Mouse (Mus musculus): ENCODE results near the gene Papss1. TPM values are rescaled to one million over a fixed set of nuclear protein-coding genes. Genes with fewer than 3 reads are reported as not detected.

Gene Papss1
- polyA plus RNA-seq, 1 experiment from 2014 or later, result 133 TPM

- H3K36me3 ChIP-seq (ENCODE audit: control insufficient read depth, insufficient read depth, low read length), result peaks cover 54% of the 10 kb centered on the region
- no peak overlapping the region for H3K27ac ChIP-seq (ENCODE audit: low read depth)
- no peak overlapping the region for H3K4me3 ChIP-seq (ENCODE audit: low read depth, low read length)
- DNase-seq (ENCODE audit: low spot score) (no peak), ATAC-seq (replicated peaks; ENCODE audit: low FRiP score, low TSS enrichment, low read depth) (no peak)
- no peaks in the 10 kb centered on the region for H3K27me3 ChIP-seq (replicated peaks; ENCODE audit: control insufficient read depth, insufficient read depth, low read length)
- no peaks in the 10 kb centered on the region for H3K4me1 ChIP-seq (replicated peaks; ENCODE audit: control insufficient read depth, insufficient read depth, low read length)
- H3K9ac ChIP-seq (ENCODE audit: low read length), result no peak overlapping the region
- H3K4me2 ChIP-seq (ENCODE audit: low read length), result no peak overlapping the region
- 94% methylated on average over 11 of the region's 11 CpGs for WGBS
- no peaks in the 10 kb centered on the region for H3K9me3 ChIP-seq (ENCODE audit: control insufficient read depth, low read length)
Observed at GRCm38 (mm10) chr3:131594361-131594760, 29.8 kb downstream of the Papss1 start.

DNA sequence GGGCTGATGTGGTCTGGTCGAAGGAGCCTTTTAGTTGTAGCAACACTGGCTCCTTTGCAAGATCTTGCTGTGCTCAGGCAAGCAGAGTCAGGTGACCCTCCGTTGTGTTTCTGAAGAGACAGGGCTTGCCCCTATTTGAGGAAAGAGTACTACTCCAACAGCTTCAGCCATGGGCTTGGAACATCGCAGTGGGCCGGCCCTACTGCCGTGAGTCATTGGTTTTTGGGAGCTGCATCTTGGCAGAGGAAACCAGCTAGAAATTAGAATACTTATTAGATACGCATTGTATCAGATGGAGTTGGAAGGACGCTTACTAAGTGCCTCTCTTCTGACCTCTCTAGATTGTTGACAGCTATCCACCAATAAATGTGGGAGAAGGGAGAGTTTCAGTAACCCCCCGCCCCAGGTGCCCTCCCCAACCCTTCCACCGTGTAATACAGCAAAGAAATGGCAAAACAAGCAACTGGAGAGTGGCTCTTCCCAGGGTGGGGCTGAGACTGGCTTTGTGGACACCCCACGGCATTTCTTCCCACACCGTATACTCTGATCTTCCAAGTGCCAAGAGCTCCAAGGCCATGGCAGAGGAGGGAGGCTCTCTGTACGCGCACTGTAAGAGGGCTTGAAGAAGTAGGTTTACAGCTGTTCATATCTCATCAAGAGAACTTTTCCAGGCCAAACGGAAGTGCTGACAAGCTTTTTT, 31.1 kb downstream of the Papss1 start:
- ATAC-seq (replicated peaks; ENCODE audit: low FRiP score, low TSS enrichment, low read depth) (no peak), DNase-seq (ENCODE audit: low spot score) (no peak)
- Histone ChIP-seq H3K27me3 (replicated peaks; ENCODE audit: control insufficient read depth, insufficient read depth, low read length) (no peaks in the 10 kb centered on the region), H3K9ac (ENCODE audit: low read length) (no peak overlapping the region), H3K4me3 (ENCODE audit: low read depth, low read length) (no peak overlapping the region), H3K27ac (ENCODE audit: low read depth) (no peak overlapping the region), H3K9me3 (ENCODE audit: control insufficient read depth, low read length) (no peaks in the 10 kb centered on the region), H3K36me3 (ENCODE audit: control insufficient read depth, insufficient read depth, low read length) (peaks cover 53% of the 10 kb centered on the region), H3K4me1 (replicated peaks; ENCODE audit: control insufficient read depth, insufficient read depth, low read length) (no peaks in the 10 kb centered on the region), H3K4me2 (ENCODE audit: low read length) (no peak overlapping the region)
- 90% methylated on average over 14 of the region's 14 CpGs for WGBS

GRCm38 (mm10) chr3:131600726-131601125, 36.2 kb downstream of the Papss1 start:
- WGBS, result 91% methylated on average over 11 of the region's 11 CpGs
- no peak for ATAC-seq (replicated peaks; ENCODE audit: low FRiP score, low TSS enrichment, low read depth)
- Histone ChIP-seq H3K9me3 (ENCODE audit: control insufficient read depth, low read length) (no peaks in the 10 kb centered on the region), H3K27me3 (replicated peaks; ENCODE audit: control insufficient read depth, insufficient read depth, low read length) (no peaks in the 10 kb centered on the region), H3K36me3 (ENCODE audit: control insufficient read depth, insufficient read depth, low read length) (peaks cover 43% of the 10 kb centered on the region), H3K27ac (ENCODE audit: low read depth) (no peak overlapping the region), H3K9ac (ENCODE audit: low read length) (no peak overlapping the region), H3K4me3 (ENCODE audit: low read depth, low read length) (no peak overlapping the region), H3K4me2 (ENCODE audit: low read length) (no peak overlapping the region), H3K4me1 (replicated peaks; ENCODE audit: control insufficient read depth, insufficient read depth, low read length) (no peaks in the 10 kb centered on the region)
- no peak for DNase-seq (ENCODE audit: low spot score)

- no peaks in the 10 kb centered on the region for H3K27me3 ChIP-seq (replicated peaks; ENCODE audit: control insufficient read depth, insufficient read depth, low read length)
- H3K9me3 ChIP-seq (ENCODE audit: control insufficient read depth, low read length), result no peaks in the 10 kb centered on the region
- H3K4me2 ChIP-seq (ENCODE audit: low read length), result no peak overlapping the region
- H3K27ac ChIP-seq (ENCODE audit: low read depth), result no peak overlapping the region
- ATAC-seq (replicated peaks; ENCODE audit: low FRiP score, low TSS enrichment, low read depth) (no peak), DNase-seq (ENCODE audit: low spot score) (no peak)
- no peak overlapping the region for H3K4me3 ChIP-seq (ENCODE audit: low read depth, low read length)
- peaks cover 48% of the 10 kb centered on the region for H3K36me3 ChIP-seq (ENCODE audit: control insufficient read depth, insufficient read depth, low read length)
- H3K9ac ChIP-seq (ENCODE audit: low read length), result no peak overlapping the region
- 94% methylated on average over 1 of the region's 1 CpGs for WGBS
- H3K4me1 ChIP-seq (replicated peaks; ENCODE audit: control insufficient read depth, insufficient read depth, low read length), result no peaks in the 10 kb centered on the region
Observed at GRCm38 (mm10) chr3:131601366-131601765, 36.8 kb downstream of the Papss1 start.

DNA sequence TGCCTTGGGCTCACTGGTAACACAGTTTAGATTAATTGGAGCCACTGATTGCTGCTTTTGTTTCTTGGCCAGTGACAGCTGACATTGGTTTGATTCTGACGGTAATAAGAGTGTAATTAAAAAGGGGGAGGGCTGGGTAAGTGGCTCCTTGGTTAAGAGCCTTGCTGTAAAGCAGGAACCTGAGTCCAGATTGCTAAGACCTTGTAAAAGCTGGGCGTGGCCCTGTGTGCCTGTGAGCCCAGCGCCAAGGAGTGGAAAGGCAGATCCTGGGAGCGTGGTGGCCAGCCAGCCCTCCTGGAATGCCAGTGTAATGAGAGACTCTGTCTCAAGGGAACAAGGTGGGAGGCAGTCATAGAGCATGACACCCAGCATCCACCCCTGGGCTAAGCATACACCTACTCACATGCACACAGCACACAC, 38.4 kb downstream of the Papss1 start:
- Histone ChIP-seq H3K4me1 (replicated peaks; ENCODE audit: control insufficient read depth, insufficient read depth, low read length) (no peaks in the 10 kb centered on the region), H3K27ac (ENCODE audit: low read depth) (no peak overlapping the region), H3K9me3 (ENCODE audit: control insufficient read depth, low read length) (no peaks in the 10 kb centered on the region), H3K9ac (ENCODE audit: low read length) (no peak overlapping the region), H3K4me2 (ENCODE audit: low read length) (no peak overlapping the region), H3K4me3 (ENCODE audit: low read depth, low read length) (no peak overlapping the region), H3K27me3 (replicated peaks; ENCODE audit: control insufficient read depth, insufficient read depth, low read length) (no peaks in the 10 kb centered on the region), H3K36me3 (ENCODE audit: control insufficient read depth, insufficient read depth, low read length) (peaks cover 58% of the 10 kb centered on the region)
- WGBS, result 65% methylated on average over 4 of the region's 4 CpGs
- DNase-seq (ENCODE audit: low spot score) (no peak), ATAC-seq (replicated peaks; ENCODE audit: low FRiP score, low TSS enrichment, low read depth) (0 out of 2 replicates have a peak, but pooled peaks have one; percentile 62)

GRCm38 (mm10) chr3:131608112-131608511, 43.5 kb downstream of the Papss1 start:
- H3K4me3 ChIP-seq (ENCODE audit: low read depth, low read length), result no peak overlapping the region
- WGBS, result 96% methylated on average over 6 of the region's 6 CpGs
- no peak overlapping the region for H3K27ac ChIP-seq (ENCODE audit: low read depth)
- H3K27me3 ChIP-seq (replicated peaks; ENCODE audit: control insufficient read depth, insufficient read depth, low read length), result no peaks in the 10 kb centered on the region
- H3K9ac ChIP-seq (ENCODE audit: low read length), result no peak overlapping the region
- H3K4me2 ChIP-seq (ENCODE audit: low read length), result no peak overlapping the region
- ATAC-seq (replicated peaks; ENCODE audit: low FRiP score, low TSS enrichment, low read depth) (no peak), DNase-seq (ENCODE audit: low spot score) (no peak)
- peaks cover 53% of the 10 kb centered on the region for H3K36me3 ChIP-seq (ENCODE audit: control insufficient read depth, insufficient read depth, low read length)
- no peaks in the 10 kb centered on the region for H3K9me3 ChIP-seq (ENCODE audit: control insufficient read depth, low read length)
- H3K4me1 ChIP-seq (replicated peaks; ENCODE audit: control insufficient read depth, insufficient read depth, low read length), result no peaks in the 10 kb centered on the region

- H3K4me1 ChIP-seq (replicated peaks; ENCODE audit: control insufficient read depth, insufficient read depth, low read length), result no peaks in the 10 kb centered on the region
Observed at GRCm38 (mm10) chr3:131609651-131610050, 45.1 kb downstream of the Papss1 start.

DNA sequence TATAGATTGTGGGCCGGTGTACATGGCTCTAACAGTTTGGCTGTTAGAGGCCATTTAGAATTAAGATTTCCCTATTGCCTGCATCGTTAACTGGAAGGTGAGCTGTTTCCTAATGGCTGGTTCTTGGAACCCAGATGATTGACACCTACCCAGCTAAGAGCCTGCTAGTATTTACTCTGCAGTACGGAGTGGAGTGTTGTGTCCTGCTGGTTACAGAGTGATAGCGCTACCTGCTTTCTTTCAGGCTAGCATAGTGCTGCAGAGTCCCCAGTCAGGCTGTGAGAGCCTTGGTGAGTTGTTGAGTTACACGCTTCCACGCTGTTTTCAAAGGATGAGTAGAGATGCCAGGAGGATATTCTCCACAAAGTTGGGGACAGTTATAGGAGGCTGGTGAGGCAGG, 46.0 kb downstream of the Papss1 start:
- no peak for DNase-seq (ENCODE audit: low spot score)
- ATAC-seq (replicated peaks; ENCODE audit: low FRiP score, low TSS enrichment, low read depth), result no peak
- Histone ChIP-seq H3K4me3 (ENCODE audit: low read depth, low read length) (no peak overlapping the region), H3K27me3 (replicated peaks; ENCODE audit: control insufficient read depth, insufficient read depth, low read length) (no peaks in the 10 kb centered on the region), H3K9me3 (ENCODE audit: control insufficient read depth, low read length) (no peaks in the 10 kb centered on the region), H3K27ac (ENCODE audit: low read depth) (no peak overlapping the region), H3K4me1 (replicated peaks; ENCODE audit: control insufficient read depth, insufficient read depth, low read length) (no peaks in the 10 kb centered on the region), H3K9ac (ENCODE audit: low read length) (no peak overlapping the region), H3K4me2 (ENCODE audit: low read length) (no peak overlapping the region), H3K36me3 (ENCODE audit: control insufficient read depth, insufficient read depth, low read length) (peaks cover 60% of the 10 kb centered on the region)
- 78% methylated on average over 6 of the region's 6 CpGs for WGBS

More at GRCm38 (mm10) chr3:131609651-131610050, 45.1 kb downstream of the Papss1 start:
- Histone ChIP-seq H3K36me3 (ENCODE audit: control insufficient read depth, insufficient read depth, low read length) (peaks cover 65% of the 10 kb centered on the region), H3K9me3 (ENCODE audit: control insufficient read depth, low read length) (no peaks in the 10 kb centered on the region), H3K4me2 (ENCODE audit: low read length) (no peak overlapping the region), H3K4me3 (ENCODE audit: low read depth, low read length) (no peak overlapping the region), H3K27me3 (replicated peaks; ENCODE audit: control insufficient read depth, insufficient read depth, low read length) (no peaks in the 10 kb centered on the region), H3K27ac (ENCODE audit: low read depth) (no peak overlapping the region), H3K9ac (ENCODE audit: low read length) (no peak overlapping the region)
- no peak for ATAC-seq (replicated peaks; ENCODE audit: low FRiP score, low TSS enrichment, low read depth)
- no peak for DNase-seq (ENCODE audit: low spot score)
- 82% methylated on average over 4 of the region's 4 CpGs for whole genome bisulfite sequencing

DNA sequence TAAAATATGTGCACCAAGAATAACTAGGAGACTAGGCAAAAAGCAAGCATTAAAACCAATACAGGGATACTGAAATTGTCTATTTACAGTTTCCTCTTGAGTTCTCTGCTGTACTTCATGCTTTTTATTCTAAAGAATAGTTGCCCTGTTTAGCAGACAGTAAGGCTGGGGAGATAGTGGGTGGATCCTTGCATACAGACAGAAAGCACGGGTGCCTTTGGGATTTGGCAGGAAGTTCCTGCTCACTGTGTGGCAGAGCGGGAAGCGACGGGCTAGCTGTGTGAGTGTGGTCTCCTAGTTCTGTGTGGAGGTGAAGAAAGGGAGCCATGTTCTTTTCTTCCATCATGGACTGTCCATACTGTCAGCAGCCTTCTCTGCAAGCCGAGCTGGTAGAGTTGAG, 48.3 kb downstream of the Papss1 start:
- 80% methylated on average over 5 of the region's 5 CpGs for WGBS
- DNase-seq (ENCODE audit: low spot score) (no peak), ATAC-seq (replicated peaks; ENCODE audit: low FRiP score, low TSS enrichment, low read depth) (no peak)
- Histone ChIP-seq H3K36me3 (ENCODE audit: control insufficient read depth, insufficient read depth, low read length) (peaks cover 53% of the 10 kb centered on the region), H3K27me3 (replicated peaks; ENCODE audit: control insufficient read depth, insufficient read depth, low read length) (no peaks in the 10 kb centered on the region), H3K4me3 (ENCODE audit: low read depth, low read length) (no peak overlapping the region), H3K4me2 (ENCODE audit: low read length) (no peak overlapping the region), H3K9ac (ENCODE audit: low read length) (no peak overlapping the region), H3K27ac (ENCODE audit: low read depth) (no peak overlapping the region), H3K4me1 (replicated peaks; ENCODE audit: control insufficient read depth, insufficient read depth, low read length) (no peaks in the 10 kb centered on the region), H3K9me3 (ENCODE audit: control insufficient read depth, low read length) (no peaks in the 10 kb centered on the region)

Data from intestine, embryonic 14.5 days (tissue).